Mouse (Mus musculus) neural tube, embryonic 11.5 days (tissue): ENCODE measurements around the gene Macf1. TPM values are rescaled to one million over a fixed set of nuclear protein-coding genes. Genes with fewer than 3 reads are reported as not detected.

Experiments used
- ATAC-seq: fragments of 200-750 bp; cut with Nextera tagmentation; 2 replicates; pipeline ENCODE4 v1.8.0; 2017; ENCODE audit warnings: moderate number of reproducible peaks, mild to moderate bottlenecking, moderate TSS enrichment, moderate library complexity; ENCODE audit not compliant: insufficient read depth, low FRiP score, low TSS enrichment
- DNase-seq: peaks from one replicate; pipeline ENCODE4 v3.0.0-alpha.2; 2015; ENCODE audit warnings: low spot score
- H3K27ac ChIP-seq: fragments of 300-500 bp; sonication (generic); 2 replicates; pipeline ENCODE4 v1.5.1; 2014; ENCODE audit warnings: low read depth, mild to moderate bottlenecking, low read length
- H3K27me3 ChIP-seq: fragments of 300-500 bp; sonication (generic); 2 replicates; pipeline ENCODE4 v1.6.1; 2014; ENCODE audit warnings: mild to moderate bottlenecking, low read length, mixed read lengths; ENCODE audit not compliant: control insufficient read depth, insufficient read depth
- H3K36me3 ChIP-seq: fragments of 300-500 bp; sonication (generic); 2 replicates; pipeline ENCODE4 v1.6.1; 2014; ENCODE audit warnings: mild to moderate bottlenecking, low read length, moderate library complexity, mixed read lengths; ENCODE audit not compliant: control insufficient read depth, insufficient read depth
- H3K4me1 ChIP-seq: fragments of 300-500 bp; sonication (generic); 2 replicates; pipeline ENCODE4 v1.6.1; 2014; ENCODE audit warnings: low read length, mixed read lengths; ENCODE audit not compliant: control insufficient read depth, insufficient read depth
- H3K4me2 ChIP-seq: fragments of 300-500 bp; sonication (generic); 2 replicates; pipeline ENCODE4 v1.6.1; 2014; ENCODE audit warnings: low read depth, mild to moderate bottlenecking, moderate library complexity
- H3K4me3 ChIP-seq: fragments of 300-500 bp; sonication (generic); 2 replicates; pipeline ENCODE4 v1.5.1; 2014; ENCODE audit warnings: low read depth, low read length
- H3K9ac ChIP-seq: fragments of 300-500 bp; sonication (generic); 2 replicates; pipeline ENCODE4 v1.6.1; 2014; ENCODE audit warnings: mild to moderate bottlenecking, low read length
- H3K9me3 ChIP-seq: fragments of 300-500 bp; sonication (generic); 2 replicates; pipeline ENCODE4 v1.6.1; 2016; ENCODE audit warnings: low read length; ENCODE audit not compliant: control insufficient read depth
- WGBS: fragments of 180-500 bp; shearing (Covaris S2); extraction: QIAGEN DNeasy Blood & Tissue Kit; methylation state at CpG from one replicate; pipeline ENCODE4 v1.1.7; 2014; 5-methylcytosine and 5-hydroxymethylcytosine counted together
- polyA plus RNA-seq: library from polyadenylated mRNA; unstranded; fragments of >200 nt; fragmentation: Nextera tagmentation; extraction: Ambion mirVana; gene quantifications from 2 replicates; pipeline ENCODE4 v1.2.1, GENCODE M21; 2014

The Macf1 gene
- polyA plus RNA-seq, 1 experiment from 2014 or later: 79.1 TPM

DNA sequence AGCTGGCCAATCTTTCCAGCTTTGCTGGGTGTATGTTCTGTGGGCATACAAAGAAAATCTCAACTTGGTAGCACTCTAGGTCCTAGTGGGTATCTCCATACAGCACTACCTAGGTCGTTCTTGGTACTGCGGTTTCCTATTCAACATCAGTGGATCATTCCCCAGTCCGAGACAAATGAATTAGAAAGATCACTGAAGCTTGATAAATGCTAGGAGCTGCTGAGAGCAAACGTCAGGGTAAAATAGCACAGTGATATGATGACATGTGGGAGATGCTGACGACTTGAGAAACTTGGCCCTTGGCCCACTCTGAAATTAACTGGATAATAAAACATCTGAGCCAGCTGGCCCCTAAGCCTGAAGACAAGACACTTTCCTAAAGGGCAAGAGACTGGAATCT is 78.2 kb downstream of the Macf1 start:
- ATAC-seq: no peak
- Histone ChIP-seq H3K4me2 (no peak overlapping the region), H3K9me3 (no peaks in the 10 kb centered on the region), H3K27me3 (no peaks in the 10 kb centered on the region), H3K4me3 (no peak overlapping the region), H3K36me3 (no peaks in the 10 kb centered on the region), H3K9ac (no peak overlapping the region), H3K27ac (no peak overlapping the region), H3K4me1 (no peaks in the 10 kb centered on the region)
- 59% methylated on average over 5 of the region's 5 CpGs for WGBS
- DNase-seq: no peak

- H3K27me3 ChIP-seq: no peaks in the 10 kb centered on the region
- H3K36me3 ChIP-seq: no peaks in the 10 kb centered on the region
- H3K9me3 ChIP-seq: no peaks in the 10 kb centered on the region
- H3K27ac ChIP-seq: no peak overlapping the region
- DNase-seq (no peak), ATAC-seq (no peak)
- H3K4me2 ChIP-seq: no peak overlapping the region
- H3K4me3 ChIP-seq: no peak overlapping the region
- WGBS: 79% methylated on average over 1 of the region's 1 CpGs
- H3K9ac ChIP-seq: no peak overlapping the region
- H3K4me1 ChIP-seq: no peaks in the 10 kb centered on the region
These were observed 78.9 kb downstream of the Macf1 start for GRCm38 (mm10) chr4:123605309-123605708.

GRCm38 (mm10) chr4:123602700-123603261 is 81.4 kb downstream of the Macf1 start:
- 86% methylated on average over 2 of the region's 2 CpGs for WGBS
- no peak for ATAC-seq
- no peak overlapping the region for H3K4me2 ChIP-seq
- no peak for DNase-seq
- no peaks in the 10 kb centered on the region for H3K27me3 ChIP-seq
- no peaks in the 10 kb centered on the region for H3K9me3 ChIP-seq
- no peak overlapping the region for H3K4me3 ChIP-seq
- H3K9ac ChIP-seq: no peak overlapping the region
- H3K36me3 ChIP-seq: no peaks in the 10 kb centered on the region
- no peak overlapping the region for H3K27ac ChIP-seq
- H3K4me1 ChIP-seq: no peaks in the 10 kb centered on the region

GRCm38 (mm10) chr4:123601036-123601435 is 83.1 kb downstream of the Macf1 start:
- no peaks in the 10 kb centered on the region for H3K9me3 ChIP-seq
- no peak overlapping the region for H3K4me2 ChIP-seq
- no peak overlapping the region for H3K9ac ChIP-seq
- H3K36me3 ChIP-seq: no peaks in the 10 kb centered on the region
- no peaks in the 10 kb centered on the region for H3K27me3 ChIP-seq
- DNase-seq (no peak), ATAC-seq (no peak)
- no peak overlapping the region for H3K4me3 ChIP-seq
- no peak overlapping the region for H3K27ac ChIP-seq
- 91% methylated on average over 1 of the region's 1 CpGs for WGBS
- no peaks in the 10 kb centered on the region for H3K4me1 ChIP-seq

DNA sequence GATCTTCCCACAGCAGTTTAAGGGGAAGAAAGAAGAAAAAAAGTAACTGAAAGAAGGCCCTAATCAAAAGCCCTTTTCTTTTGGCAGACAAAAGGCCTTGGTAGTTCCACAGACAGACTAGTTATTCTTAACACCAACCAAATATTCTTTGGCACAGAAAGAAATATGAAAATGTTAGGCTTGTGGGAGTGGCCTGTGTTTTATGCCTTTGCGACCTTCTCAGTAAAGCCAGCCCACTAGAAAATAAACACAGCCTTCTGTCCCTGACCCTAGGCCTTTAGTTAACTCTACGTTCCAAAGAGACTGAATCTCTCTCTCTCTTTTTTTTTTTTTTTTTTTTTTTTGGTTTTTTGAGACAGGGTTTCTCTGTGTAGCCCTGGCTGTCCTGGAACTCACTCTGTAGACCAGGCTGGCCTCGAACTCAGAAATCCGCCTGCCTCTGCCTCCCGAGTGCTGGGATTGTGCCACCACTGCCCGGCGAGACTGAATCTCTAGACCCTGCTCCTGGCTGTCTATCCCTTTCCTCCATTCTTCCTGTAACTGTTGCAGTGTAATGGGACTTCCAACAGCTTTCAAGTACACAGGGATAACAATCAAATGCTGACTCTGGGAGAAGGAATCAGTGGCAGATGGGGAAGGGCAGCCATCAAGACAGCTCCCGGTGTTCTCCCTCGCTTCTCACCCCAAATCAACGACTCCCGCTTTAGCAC is 85.5 kb downstream of the Macf1 start:
- Histone ChIP-seq H3K27ac (no peak overlapping the region), H3K9ac (no peak overlapping the region), H3K27me3 (no peaks in the 10 kb centered on the region), H3K36me3 (no peaks in the 10 kb centered on the region), H3K4me3 (no peak overlapping the region), H3K4me2 (no peak overlapping the region), H3K4me1 (peaks cover 17% of the 10 kb centered on the region), H3K9me3 (no peaks in the 10 kb centered on the region)
- DNase-seq (no peak), ATAC-seq (no peak)
- 74% methylated on average over 11 of the region's 11 CpGs for WGBS

DNA sequence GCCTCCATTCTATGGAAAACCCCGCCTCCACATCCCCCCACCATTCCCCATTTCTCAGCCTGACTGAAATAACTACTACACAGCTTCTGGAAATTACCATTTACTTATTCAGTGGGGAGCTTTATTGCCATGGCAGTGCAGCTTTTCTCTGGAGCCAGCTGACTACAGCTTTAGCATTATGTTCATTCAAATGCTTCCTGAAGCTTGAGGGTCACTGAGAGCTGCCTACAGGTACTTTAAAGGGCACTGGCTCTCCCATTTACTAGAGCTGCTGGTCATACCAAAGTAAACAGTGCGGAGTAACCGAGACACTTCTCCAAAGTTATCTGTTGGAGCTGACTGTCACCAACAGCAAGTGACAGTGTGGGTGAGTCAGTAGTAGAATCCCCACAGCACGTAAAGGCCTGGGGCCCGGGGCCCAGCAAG is 89.8 kb downstream of the Macf1 start:
- H3K4me3 ChIP-seq: no peak overlapping the region
- H3K9me3 ChIP-seq: no peaks in the 10 kb centered on the region
- H3K4me2 ChIP-seq: no peak overlapping the region
- H3K4me1 ChIP-seq: peaks cover 19% of the 10 kb centered on the region
- H3K36me3 ChIP-seq: no peaks in the 10 kb centered on the region
- H3K9ac ChIP-seq: no peak overlapping the region
- WGBS: 51% methylated on average over 5 of the region's 5 CpGs
- DNase-seq (no peak), ATAC-seq (peak; percentile 41; the same call in 1 of the 2 replicates)
- no peaks in the 10 kb centered on the region for H3K27me3 ChIP-seq
- H3K27ac ChIP-seq: peak overlapping the region; percentile 35; the same call in 1 of the 2 replicates

DNA sequence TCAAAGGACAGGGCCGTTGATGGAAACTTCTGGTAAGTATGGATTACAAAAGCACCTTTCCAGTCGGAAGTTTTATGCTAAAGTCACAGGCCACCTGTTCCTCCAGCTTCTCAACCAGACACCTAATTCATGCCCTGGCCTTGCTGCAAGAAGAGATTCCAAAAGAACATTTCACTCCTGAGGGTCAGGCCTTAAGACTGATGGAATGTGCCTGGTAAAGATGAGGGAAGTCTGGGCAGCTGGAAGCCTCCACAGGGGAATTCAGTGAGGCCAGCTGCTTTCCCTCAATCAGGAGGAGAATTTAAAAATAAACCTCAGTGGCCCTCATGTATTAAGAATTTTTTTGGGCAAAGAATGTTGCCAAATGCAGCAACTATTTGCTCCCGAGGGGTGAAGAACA is 90.5 kb downstream of the Macf1 start:
- no peak overlapping the region for H3K9ac ChIP-seq
- no peaks in the 10 kb centered on the region for H3K27me3 ChIP-seq
- H3K27ac ChIP-seq: peak overlapping the region; percentile 1; the same call in 1 of the 2 replicates
- DNase-seq (no peak), ATAC-seq (no peak)
- WGBS: 61% methylated on average over 3 of the region's 3 CpGs
- H3K4me1 ChIP-seq: peaks cover 19% of the 10 kb centered on the region
- H3K9me3 ChIP-seq: no peaks in the 10 kb centered on the region
- no peak overlapping the region for H3K4me2 ChIP-seq
- H3K4me3 ChIP-seq: no peak overlapping the region
- H3K36me3 ChIP-seq: no peaks in the 10 kb centered on the region

DNA sequence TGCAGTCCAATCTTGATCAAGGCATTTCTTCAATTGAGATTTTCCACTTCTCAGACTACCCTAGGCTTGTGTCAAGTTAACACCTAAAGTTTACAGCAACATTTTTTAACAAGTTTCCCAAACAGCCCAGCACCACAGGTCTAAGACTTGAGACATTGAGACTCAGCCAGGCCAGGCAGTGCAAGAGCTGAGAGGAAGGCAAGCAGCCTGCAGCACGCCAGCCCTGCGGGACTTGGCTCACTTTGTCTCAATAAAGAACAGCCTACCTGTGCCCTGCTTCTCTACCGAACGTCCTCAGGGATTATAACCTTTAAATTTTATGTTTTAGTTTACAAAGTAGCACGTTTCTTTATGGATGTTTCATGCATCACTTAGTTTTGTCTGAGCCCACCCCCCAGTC is 92.1 kb downstream of the Macf1 start:
- H3K9ac ChIP-seq: no peak overlapping the region
- H3K9me3 ChIP-seq: no peaks in the 10 kb centered on the region
- DNase-seq (no peak), ATAC-seq (no peak)
- no peaks in the 10 kb centered on the region for H3K36me3 ChIP-seq
- 88% methylated on average over 5 of the region's 5 CpGs for WGBS
- H3K4me3 ChIP-seq: no peak overlapping the region
- H3K4me2 ChIP-seq: no peak overlapping the region
- peaks cover 19% of the 10 kb centered on the region for H3K4me1 ChIP-seq
- H3K27me3 ChIP-seq: no peaks in the 10 kb centered on the region
- no peak overlapping the region for H3K27ac ChIP-seq

DNA sequence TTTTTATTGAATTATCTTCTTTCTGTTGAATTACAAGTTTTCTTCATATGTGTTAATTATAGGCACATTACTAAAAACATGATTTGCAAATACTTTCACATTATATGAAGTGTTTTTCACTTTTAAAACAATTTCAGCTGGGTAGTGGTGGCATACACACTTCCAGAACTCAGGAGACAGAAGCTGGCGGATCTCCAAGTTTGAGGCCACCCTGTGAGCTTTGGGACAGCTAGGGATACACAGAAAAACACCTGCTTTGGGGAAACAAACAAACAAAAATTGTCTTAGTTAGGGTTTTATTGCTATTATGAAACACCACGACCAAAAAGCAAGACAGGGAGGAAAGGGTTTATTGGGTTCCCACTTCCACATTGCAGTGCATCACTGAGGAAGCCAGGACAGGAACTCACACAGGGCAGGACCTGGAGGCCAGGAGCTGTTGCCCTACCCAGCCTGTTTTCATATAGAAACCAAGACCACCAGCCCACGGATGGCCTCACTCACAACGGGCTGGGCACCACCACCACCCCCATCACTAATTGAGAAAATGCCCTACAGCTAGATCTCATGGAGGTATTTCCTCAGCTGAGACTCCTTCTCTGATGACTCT is 93.0 kb downstream of the Macf1 start:
- WGBS: 93% methylated on average over 4 of the region's 4 CpGs
- Histone ChIP-seq H3K27ac (no peak overlapping the region), H3K9me3 (no peaks in the 10 kb centered on the region), H3K4me1 (peaks cover 19% of the 10 kb centered on the region), H3K27me3 (no peaks in the 10 kb centered on the region), H3K4me2 (no peak overlapping the region), H3K4me3 (no peak overlapping the region), H3K36me3 (no peaks in the 10 kb centered on the region), H3K9ac (no peak overlapping the region)
- ATAC-seq (no peak), DNase-seq (no peak)
